Mouse (Mus musculus) left cerebral cortex, adult 9 months (tissue): ENCODE data around the gene Cutal.
"Not testable (repeated sequence)": the region's sequence is repeated elsewhere in the genome, so short reads cannot be mapped to it uniquely, and the experiment has no call there.

Source experiments
- DNase-seq, 2 experiments: peaks; one replicate each; pipeline ENCODE4 v3.0.0; 2022; ENCODE audit warnings: low spot score in 2 of 2

Gene Cutal

GRCm38 (mm10) chr2:34874271-34874670 lies at the start of gene Cutal:
Cutal (plus strand) TSS chr2:34874396.
- DNase-seq: no peak

GRCm38 (mm10) chr2:34825827-34826459 lies 48.3 kb upstream of the Cutal start, which contains the start of gene Fbxw2:
Fbxw2 (minus strand) TSS chr2:34826311.
- peak; percentile 74 to 88 for DNase-seq

- no peak for DNase-seq
Observed at GRCm38 (mm10) chr2:34826460-34827231, 47.5 kb upstream of the Cutal start.

- no peak for DNase-seq
Observed at GRCm38 (mm10) chr2:34827591-34827990, 46.6 kb upstream of the Cutal start.

GRCm38 (mm10) chr2:34828026-34828425 lies 46.2 kb upstream of the Cutal start:
- no peak for DNase-seq

GRCm38 (mm10) chr2:34830066-34830465 lies 44.1 kb upstream of the Cutal start:
- not testable (repeated sequence) for DNase-seq

- DNase-seq: not testable (repeated sequence)
Observed at GRCm38 (mm10) chr2:34832766-34833457, 41.3 kb upstream of the Cutal start, which contains the start of gene Gm34653. Gm34653 (plus strand) TSS chr2:34833007.

- no peak for DNase-seq
Observed at GRCm38 (mm10) chr2:34833624-34834023, 40.6 kb upstream of the Cutal start.

GRCm38 (mm10) chr2:34835669-34836068 lies 38.5 kb upstream of the Cutal start:
- DNase-seq: no peak

GRCm38 (mm10) chr2:34840143-34840542 lies 34.1 kb upstream of the Cutal start:
- not testable (repeated sequence) for DNase-seq

- DNase-seq: peak; percentile 15 to 61
Observed at GRCm38 (mm10) chr2:34841706-34842105, 32.5 kb upstream of the Cutal start.

GRCm38 (mm10) chr2:34843211-34843939 lies 30.8 kb upstream of the Cutal start:
- DNase-seq: no peak

- no peak for DNase-seq
Observed at GRCm38 (mm10) chr2:34847702-34848101, 26.5 kb upstream of the Cutal start.

GRCm38 (mm10) chr2:34855265-34855664 lies 18.9 kb upstream of the Cutal start:
- DNase-seq: no peak

- no peak for DNase-seq
Observed at GRCm38 (mm10) chr2:34857728-34858127, 16.5 kb upstream of the Cutal start.

GRCm38 (mm10) chr2:34869680-34870079 lies 4.5 kb upstream of the Cutal start:
- DNase-seq: no peak

- DNase-seq: peak; percentile 91 to 95
Observed at GRCm38 (mm10) chr2:34870520-34871474, 3.4 kb upstream of the Cutal start.

GRCm38 (mm10) chr2:34874816-34875345 lies 685 bp downstream of the Cutal start, which contains the start of gene Psmd5:
Psmd5 (minus strand) TSS chr2:34874968.
- DNase-seq: no peak

GRCm38 (mm10) chr2:34880054-34880453 lies 5.9 kb downstream of the Cutal start:
- DNase-seq: no peak

- no peak for DNase-seq
Observed at GRCm38 (mm10) chr2:34882757-34883156, 8.6 kb downstream of the Cutal start.
